Mouse (Mus musculus) lung, postnatal 0 days (tissue): ENCODE results near the gene Hspb9. TPM values are rescaled to one million over a fixed set of nuclear protein-coding genes. Genes with fewer than 3 reads are reported as not detected.

Experiments
- ATAC-seq: fragments of 200-750 bp; cut with Nextera tagmentation; 2 replicates; pipeline ENCODE4 v1.8.0; 2017; ENCODE audit warnings: moderate library complexity
- DNase-seq: peaks from one replicate; pipeline ENCODE4 v3.0.0-alpha.2; 2016; ENCODE audit warnings: low spot score
- H3K27ac ChIP-seq: fragments of 300-500 bp; sonication (generic); 2 replicates; pipeline ENCODE4 v1.5.1; 2014; ENCODE audit warnings: antibody characterized with exemption, mild to moderate bottlenecking, low read length, mixed read lengths
- H3K27me3 ChIP-seq: fragments of 300-500 bp; sonication (generic); replicated peaks from 2 replicates; pipeline ENCODE4 v1.6.1; 2014; ENCODE audit warnings: low read length, mixed read lengths; ENCODE audit not compliant: insufficient read depth
- H3K36me3 ChIP-seq: fragments of 300-500 bp; sonication (generic); 2 replicates; pipeline ENCODE4 v1.6.1; 2014; ENCODE audit warnings: low read length, mixed read lengths; ENCODE audit not compliant: insufficient read depth
- H3K4me1 ChIP-seq: fragments of 300-500 bp; sonication (generic); 2 replicates; pipeline ENCODE4 v1.6.1; 2014; ENCODE audit warnings: antibody characterized with exemption, low read depth, low read length, mixed read lengths; ENCODE audit not compliant: insufficient read depth
- H3K4me2 ChIP-seq: fragments of 300-500 bp; sonication (generic); replicated peaks from 2 replicates; pipeline ENCODE4 v1.6.1; 2014; ENCODE audit warnings: low read depth, mild to moderate bottlenecking, low read length, moderate library complexity, mixed read lengths
- H3K4me3 ChIP-seq: fragments of 300-500 bp; sonication (generic); 2 replicates; pipeline ENCODE4 v1.5.1; 2014; ENCODE audit warnings: low read depth, low read length
- H3K9ac ChIP-seq: fragments of 300-500 bp; sonication (generic); replicated peaks from 2 replicates; pipeline ENCODE4 v1.6.1; 2014; ENCODE audit warnings: low read depth, mild to moderate bottlenecking
- H3K9me3 ChIP-seq: fragments of 300-500 bp; sonication (generic); 2 replicates; pipeline ENCODE4 v1.6.1; 2016; ENCODE audit warnings: low read length, mixed read lengths
- CTCF ChIP-seq: IDR thresholded peaks from 2 replicates; pipeline ENCODE4 v1.5.1; 2016; ENCODE audit warnings: antibody characterized with exemption, mild to moderate bottlenecking
- EP300 ChIP-seq: IDR thresholded peaks from 2 replicates; pipeline ENCODE4 v1.6.1; 2016; ENCODE audit warnings: antibody characterized with exemption, mild to moderate bottlenecking, control low read depth
- WGBS: fragments of 180-500 bp; shearing (Covaris S2); extraction: QIAGEN DNeasy Blood & Tissue Kit; methylation state at CpG from one replicate; pipeline ENCODE4 v1.1.7; 2014; 5-methylcytosine and 5-hydroxymethylcytosine counted together
- polyA plus RNA-seq: library from polyadenylated mRNA; unstranded; fragments of >200 nt; fragmentation: Nextera tagmentation; extraction: Ambion mirVana; gene quantifications from 2 replicates; pipeline ENCODE4 v1.2.1, GENCODE M21; 2015

The Hspb9 gene
- polyA plus RNA-seq, 1 experiment from 2014 or later = 0.51 TPM

DNA sequence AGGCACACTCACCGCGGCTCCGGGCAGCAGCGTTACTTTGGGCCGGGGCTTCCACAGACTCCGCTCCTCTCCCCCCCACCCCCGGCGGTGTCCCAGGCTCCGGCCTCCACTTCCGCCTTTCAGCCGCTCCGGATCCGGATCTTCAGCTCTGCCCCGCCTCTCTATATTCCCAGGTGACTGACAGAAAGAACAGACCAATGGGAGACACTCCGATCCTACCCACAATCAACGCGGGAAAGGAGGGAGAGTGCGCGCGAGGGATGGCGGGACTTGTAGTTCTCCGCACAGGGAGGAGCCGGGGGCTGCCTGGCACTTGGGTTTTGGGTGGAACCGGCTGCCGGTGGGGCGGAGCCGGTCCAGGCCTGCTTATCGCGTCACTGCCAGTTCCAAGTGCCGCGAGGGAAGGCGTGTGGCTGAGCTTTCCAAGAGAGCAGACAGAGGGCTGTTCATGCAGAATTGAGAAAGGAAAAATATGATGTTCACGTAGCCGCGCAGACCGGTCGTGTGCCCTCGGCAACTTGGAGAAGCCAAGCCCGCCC, 24.5 kb downstream of the Hspb9 start, which contains the start of gene Rab5c:
Gene Rab5c, minus strand, starts transcription at position 150 of the 539 bp plus-strand sequence.
- peak within 1 kb of the TSS; percentile 97 for H3K4me3 ChIP-seq
- WGBS = under 1% methylated on average over 39 of the region's 39 CpGs
- no peaks in the 10 kb centered on the region for H3K36me3 ChIP-seq
- peak within 1 kb of the TSS; percentile 85 for H3K27ac ChIP-seq
- ATAC-seq (peak; percentile 99), DNase-seq (peak; percentile 100)
- H3K4me1 ChIP-seq = peaks cover 16% of the 10 kb centered on the region
- peak within 1 kb of the TSS; percentile 73 for H3K4me2 ChIP-seq
- H3K9me3 ChIP-seq = no peaks in the 10 kb centered on the region
- TF ChIP-seq CTCF (no peak), EP300 (no peak)
- H3K9ac ChIP-seq = peak within 1 kb of the TSS; percentile 99
- no peaks in the 10 kb centered on the region for H3K27me3 ChIP-seq

DNA sequence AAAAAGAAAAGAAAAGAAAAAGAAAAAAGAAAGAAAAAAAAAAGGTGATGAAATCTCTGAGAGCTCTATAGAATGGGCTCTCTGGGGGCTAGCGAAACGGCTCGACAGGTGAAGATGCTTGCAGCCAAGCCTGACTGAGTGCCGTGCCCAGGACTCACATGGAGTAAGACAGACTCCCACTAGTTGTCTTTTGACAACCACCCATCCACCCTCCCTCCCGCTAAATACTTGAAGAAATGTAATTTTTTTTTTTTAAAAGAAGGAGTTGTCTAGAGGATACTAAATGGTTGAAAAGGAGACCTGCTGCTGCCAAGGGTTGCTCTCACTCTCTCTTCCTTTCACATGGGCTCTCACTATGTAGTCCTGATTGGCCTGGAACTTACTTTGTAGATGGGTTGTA, 25.1 kb downstream of the Hspb9 start:
- ATAC-seq (no peak), DNase-seq (no peak)
- Histone ChIP-seq H3K9me3 (no peaks in the 10 kb centered on the region), H3K4me1 (peaks cover 16% of the 10 kb centered on the region), H3K27me3 (no peaks in the 10 kb centered on the region), H3K36me3 (no peaks in the 10 kb centered on the region), H3K27ac (peak overlapping the region; percentile 47; the same call in 1 of the 2 replicates), H3K4me2 (peak overlapping the region; percentile 73), H3K4me3 (peak overlapping the region; percentile 97), H3K9ac (no peak overlapping the region)
- WGBS = 14% methylated on average over 5 of the region's 5 CpGs
- TF ChIP-seq CTCF = no peak
- no peak for TF ChIP-seq EP300

DNA sequence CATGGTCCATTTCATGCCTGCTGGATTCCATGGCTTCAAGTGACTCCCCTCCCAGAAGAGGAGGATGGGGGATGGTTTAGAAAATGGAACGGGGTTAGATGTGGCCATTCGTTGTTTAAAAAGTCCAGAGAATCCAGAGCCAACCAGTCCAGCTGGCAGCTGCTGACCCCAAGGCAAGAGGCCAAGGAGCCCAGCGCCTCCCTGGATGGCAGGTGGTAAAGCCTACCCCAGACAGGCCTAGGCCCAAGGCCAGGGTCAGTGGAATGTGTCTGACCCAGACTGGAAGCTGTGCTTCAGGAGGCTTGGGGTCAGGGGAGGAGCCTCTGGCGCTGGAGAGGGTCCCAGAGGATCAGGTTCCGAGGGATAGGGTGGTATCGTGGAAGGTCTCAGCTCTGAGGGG, 27.7 kb downstream of the Hspb9 start:
- Histone ChIP-seq H3K9ac (no peak overlapping the region), H3K9me3 (no peaks in the 10 kb centered on the region), H3K27me3 (no peaks in the 10 kb centered on the region), H3K4me2 (no peak overlapping the region), H3K27ac (no peak overlapping the region), H3K4me3 (no peak overlapping the region), H3K4me1 (peaks cover 8% of the 10 kb centered on the region), H3K36me3 (no peaks in the 10 kb centered on the region)
- 56% methylated on average over 6 of the region's 6 CpGs for WGBS
- TF ChIP-seq EP300 (no peak), CTCF (no peak)
- DNase-seq (no peak), ATAC-seq (no peak)

GRCm38 (mm10) chr11:100745085-100745484, 31.4 kb downstream of the Hspb9 start:
- Histone ChIP-seq H3K9me3 (no peaks in the 10 kb centered on the region), H3K4me3 (no peak overlapping the region), H3K27ac (no peak overlapping the region), H3K27me3 (0 out of 2 replicates have a peak, but pooled peaks cover 3% of the 10 kb centered on the region), H3K9ac (no peak overlapping the region), H3K4me2 (no peak overlapping the region), H3K4me1 (no peaks in the 10 kb centered on the region), H3K36me3 (no peaks in the 10 kb centered on the region)
- WGBS = 10% methylated on average over 6 of the region's 6 CpGs
- DNase-seq (peak; percentile 66), ATAC-seq (peak; percentile 55)
- TF ChIP-seq CTCF = peak; percentile 78
- no peak for TF ChIP-seq EP300

DNA sequence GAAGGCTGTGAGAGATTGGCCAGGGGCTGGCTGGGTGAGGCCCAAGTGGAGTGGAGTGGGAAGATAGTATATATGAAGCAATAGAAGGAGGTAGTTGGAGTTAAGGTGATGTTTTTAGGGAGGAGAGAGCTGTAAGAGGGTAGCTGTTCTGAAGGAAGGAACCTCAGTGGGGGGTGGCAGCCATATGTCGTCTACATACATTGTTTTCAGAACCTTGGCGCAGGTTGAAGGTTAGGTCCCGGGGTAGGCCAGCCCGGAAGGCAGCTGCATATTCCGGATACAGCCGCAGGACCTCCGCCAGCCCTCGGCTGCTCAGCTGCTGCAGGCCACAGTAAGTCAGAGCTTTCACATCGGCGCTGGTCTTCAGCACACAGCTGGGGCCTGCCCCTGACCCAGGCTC, 32.9 kb downstream of the Hspb9 start:
- no peak overlapping the region for H3K4me2 ChIP-seq
- no peak overlapping the region for H3K27ac ChIP-seq
- H3K9ac ChIP-seq = no peak overlapping the region
- H3K4me1 ChIP-seq = no peaks in the 10 kb centered on the region
- 69% methylated on average over 10 of the region's 10 CpGs for WGBS
- no peak overlapping the region for H3K4me3 ChIP-seq
- no peaks in the 10 kb centered on the region for H3K9me3 ChIP-seq
- 0 out of 2 replicates have a peak, but pooled peaks cover 3% of the 10 kb centered on the region for H3K27me3 ChIP-seq
- H3K36me3 ChIP-seq = no peaks in the 10 kb centered on the region
- ATAC-seq (no peak), DNase-seq (no peak)
- no peak for TF ChIP-seq CTCF
- no peak for TF ChIP-seq EP300

DNA sequence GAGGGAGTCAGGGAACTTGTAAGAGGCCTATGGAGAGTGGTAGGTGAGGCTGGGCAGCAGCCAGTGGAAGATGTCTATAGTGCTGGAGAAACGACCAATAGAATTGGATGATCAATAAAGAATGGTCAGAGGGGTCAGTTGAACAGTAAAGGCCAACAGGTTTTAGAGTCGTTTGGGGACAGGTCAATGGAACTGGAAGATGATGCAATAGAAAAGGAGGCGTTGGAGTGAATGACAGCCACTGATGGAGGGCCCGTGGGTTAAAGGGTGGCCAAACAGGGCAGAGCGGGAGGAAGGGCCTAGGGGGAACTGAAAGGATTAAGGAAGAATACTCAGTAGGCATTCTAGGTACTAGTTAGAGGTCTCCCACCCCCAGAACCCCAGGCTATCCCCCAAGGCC, 33.5 kb downstream of the Hspb9 start:
- Histone ChIP-seq H3K4me1 (no peaks in the 10 kb centered on the region), H3K9me3 (no peaks in the 10 kb centered on the region), H3K9ac (no peak overlapping the region), H3K27me3 (0 out of 2 replicates have a peak, but pooled peaks cover 3% of the 10 kb centered on the region), H3K4me2 (no peak overlapping the region), H3K36me3 (no peaks in the 10 kb centered on the region), H3K27ac (no peak overlapping the region), H3K4me3 (no peak overlapping the region)
- WGBS = 65% methylated on average over 5 of the region's 5 CpGs
- ATAC-seq = no peak
- no peak for DNase-seq
- TF ChIP-seq CTCF (no peak), EP300 (no peak)

DNA sequence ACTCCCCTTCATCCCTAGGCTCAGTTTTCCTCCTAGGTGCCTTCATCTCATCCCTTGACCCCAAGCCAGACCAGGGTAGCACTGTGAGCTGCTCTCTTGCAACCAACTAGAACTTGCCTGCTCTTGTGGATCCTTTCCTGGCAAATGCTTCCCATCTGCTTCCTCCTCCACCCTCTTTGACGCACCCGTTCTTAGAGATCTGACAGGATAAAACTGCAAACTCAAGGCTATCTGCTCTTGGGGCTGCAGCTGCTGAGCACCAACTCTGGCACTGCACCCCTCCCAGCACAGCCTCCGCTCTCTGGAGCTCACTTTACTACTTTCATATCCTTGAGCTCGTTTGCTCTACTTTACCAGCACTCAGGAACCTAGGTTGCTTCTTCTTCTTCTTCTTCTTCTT, 35.0 kb downstream of the Hspb9 start:
- ATAC-seq (no peak), DNase-seq (no peak)
- H3K9ac ChIP-seq = no peak overlapping the region
- no peak overlapping the region for H3K27ac ChIP-seq
- no peaks in the 10 kb centered on the region for H3K9me3 ChIP-seq
- H3K4me3 ChIP-seq = no peak overlapping the region
- H3K4me2 ChIP-seq = no peak overlapping the region
- 73% methylated on average over 4 of the region's 4 CpGs for WGBS
- H3K36me3 ChIP-seq = no peaks in the 10 kb centered on the region
- TF ChIP-seq CTCF = no peak
- TF ChIP-seq EP300 = no peak
- H3K4me1 ChIP-seq = no peaks in the 10 kb centered on the region
- 0 out of 2 replicates have a peak, but pooled peaks cover 3% of the 10 kb centered on the region for H3K27me3 ChIP-seq
